In the genomic region with DNA sequence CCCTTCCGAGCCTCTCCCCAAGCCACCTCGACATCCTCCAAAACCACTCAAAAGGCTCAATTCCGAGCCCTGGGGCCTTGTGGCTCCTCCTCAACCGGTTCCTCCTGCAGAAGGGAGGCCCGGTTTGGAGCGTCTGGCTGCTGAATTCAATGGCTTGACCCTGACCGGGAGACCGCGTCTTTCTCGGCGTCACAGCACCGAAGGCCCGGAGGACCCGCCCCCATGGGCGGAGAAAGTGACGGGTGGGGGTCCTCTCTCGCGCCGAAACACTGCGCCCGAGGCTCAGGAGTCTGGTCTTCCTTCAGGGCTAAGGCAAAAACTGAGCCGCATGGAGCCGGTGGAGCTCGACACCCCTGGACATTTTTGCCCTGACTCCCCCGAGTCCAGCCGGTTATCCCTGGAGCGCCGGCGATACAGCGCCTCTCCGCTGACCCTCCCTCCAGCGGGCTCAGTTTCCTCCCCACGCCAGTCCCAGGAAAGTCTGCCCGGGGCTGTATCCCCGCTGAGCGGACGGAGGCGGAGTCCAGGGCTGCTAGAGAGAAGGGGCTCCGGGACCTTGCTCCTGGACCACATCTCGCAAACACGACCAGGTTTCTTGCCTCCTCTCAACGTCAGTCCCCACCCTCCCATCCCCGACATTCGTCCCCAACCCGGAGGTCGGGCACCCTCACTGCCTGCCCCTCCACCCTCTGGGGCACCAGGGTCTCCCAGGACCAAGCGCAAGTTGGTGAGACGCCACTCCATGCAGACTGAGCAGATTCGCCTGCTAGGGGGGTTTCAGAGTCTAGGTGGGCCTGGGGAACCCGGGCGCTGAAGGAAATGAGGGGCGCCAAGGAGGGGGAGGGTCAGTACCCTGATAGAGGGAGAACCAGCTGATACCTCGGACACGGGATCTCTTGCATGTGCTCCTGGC, we compare ENCODE assay signal across 8 mouse cellular contexts. TPM values are rescaled to one million over a fixed set of nuclear protein-coding genes. Genes with fewer than 3 reads are reported as not detected.
DNase-seq lines count a peak whose midpoint lies in the region; ATAC-seq and TF ChIP-seq lines count a peak whose summit lies in the region.

No protein-coding gene starts in this region.

- ATAC-seq in CD4-positive, CD25-positive, alpha-beta regulatory T cell, adult 4 months = no peak
- no peak for ATAC-seq in forebrain, embryonic 15.5 days (replicated peaks)

- peak overlapping the region; percentile 35 for H3K27ac ChIP-seq in brown adipose tissue, adult 24 weeks (replicated peaks; ENCODE audit: low read depth, low read length)
- peak overlapping the region; percentile 78 for H3K27ac ChIP-seq in forebrain, embryonic 15.5 days (replicated peaks)
- peak overlapping the region; percentile 87 for H3K27ac ChIP-seq in hindbrain, embryonic 10.5 days
- no peak overlapping the region for H3K27ac ChIP-seq in small intestine, adult 2 months (ENCODE audit: insufficient read depth, low read depth, low read length)

- peak; percentile 37 for DNase-seq in CD4-positive, CD25-positive, alpha-beta regulatory T cell, adult 2 months (ENCODE audit: low read depth, low spot score)
- DNase-seq in hindbrain, embryonic 10.5 days (ENCODE audit: low spot score) = peak; percentile 83
- DNase-seq in layer of hippocampus, postnatal 36 days = peak; percentile 56 to 65
- DNase-seq in lung, postnatal 25 days (ENCODE audit: low spot score) = peak; percentile 62

- no peaks in the 10 kb centered on the region for H3K36me3 ChIP-seq in forebrain, embryonic 15.5 days
- peaks cover 2% of the 10 kb centered on the region; the same call in 1 of the 2 replicates for H3K36me3 ChIP-seq in hindbrain, embryonic 10.5 days
- H3K36me3 ChIP-seq in small intestine, adult 2 months (ENCODE audit: control insufficient read depth, insufficient read depth, low read length) = no peaks in the 10 kb centered on the region

- no peak for TF ChIP-seq CTCF in small intestine, adult 2 months (IDR thresholded peaks at IDR 0.05; ENCODE audit: extremely low read depth, insufficient read length, insufficient replicate concordance, low read depth, low read length)

- H3K4me3 ChIP-seq in brown adipose tissue, adult 24 weeks (ENCODE audit: insufficient read depth, low read depth, low read length) = peak overlapping the region; percentile 56
- peak overlapping the region; percentile 55 for H3K4me3 ChIP-seq in forebrain, embryonic 15.5 days
- H3K4me3 ChIP-seq in hindbrain, embryonic 10.5 days = peak overlapping the region; percentile 59
- H3K4me3 ChIP-seq in small intestine, adult 2 months (ENCODE audit: low read depth, low read length) = peak overlapping the region; percentile 45

- peak overlapping the region; percentile 98 for H3K4me2 ChIP-seq in forebrain, embryonic 15.5 days (replicated peaks)

- H3K9me3 ChIP-seq in forebrain, embryonic 15.5 days = no peaks in the 10 kb centered on the region
- no peaks in the 10 kb centered on the region for H3K9me3 ChIP-seq in hindbrain, embryonic 10.5 days

- TF ChIP-seq POLR2A in small intestine, adult 2 months (IDR thresholded peaks at IDR 0.05; ENCODE audit: low read depth, low read length) = no peak; the same call in 1 of the 2 replicates

- H3K27me3 ChIP-seq in forebrain, embryonic 15.5 days = no peaks in the 10 kb centered on the region
- peaks cover 46% of the 10 kb centered on the region for H3K27me3 ChIP-seq in hindbrain, embryonic 10.5 days (ENCODE audit: insufficient read depth, poor library complexity, severe bottlenecking)
- peaks cover 47% of the 10 kb centered on the region for H3K27me3 ChIP-seq in small intestine, adult 2 months (ENCODE audit: control insufficient read depth, insufficient read depth, low read length)

- under 1% methylated on average over 52 of the region's 54 CpGs for WGBS in forebrain, embryonic 15.5 days
- WGBS in hindbrain, embryonic 10.5 days = under 1% methylated on average over 54 of the region's 54 CpGs
- 4% methylated on average over 54 of the region's 54 CpGs for WGBS in small intestine, adult 2 months

- peaks cover 3% of the 10 kb centered on the region for H3K4me1 ChIP-seq in brown adipose tissue, adult 24 weeks (ENCODE audit: control insufficient read depth, insufficient read depth, insufficient read length, low read length)
- peaks cover 69% of the 10 kb centered on the region for H3K4me1 ChIP-seq in forebrain, embryonic 15.5 days
- H3K4me1 ChIP-seq in hindbrain, embryonic 10.5 days (replicated peaks) = peaks cover 77% of the 10 kb centered on the region
- H3K4me1 ChIP-seq in small intestine, adult 2 months (ENCODE audit: control insufficient read depth, insufficient read depth, insufficient read length, low read length) = peaks cover 11% of the 10 kb centered on the region; the same call in 1 of the 2 replicates

- peak overlapping the region; percentile 70 for H3K9ac ChIP-seq in forebrain, embryonic 15.5 days (replicated peaks)

RNA-seq across cellular contexts. Expression of a gene that starts 2.0 kb away (rescaled TPM):
- not detected for polyA plus RNA-seq in CD4-positive, CD25-positive, alpha-beta regulatory T cell, adult 4 months (2017; shearing (Covaris generic))
- polyA plus RNA-seq in brown adipose tissue, adult 24 weeks (2012; ENCODE audit: insufficient read depth, insufficient read length, missing spikeins) = not detected in 2 replicates
- 12.5 and 13.4 TPM in 2 replicates for polyA plus RNA-seq in forebrain, embryonic 15.5 days (2015; fragmentation: Nextera tagmentation; extraction: Ambion mirVana)
- polyA plus RNA-seq in hindbrain, embryonic 10.5 days (2016; fragmentation: Nextera tagmentation; extraction: Ambion mirVana) = 0.92 and 1.5 TPM in 2 replicates
- total RNA-seq in layer of hippocampus, postnatal 36 days (2021) = 10 to 100 TPM; 49.9 to 51.5 TPM
- 0.44 and 0.63 TPM in 2 replicates for polyA plus RNA-seq in small intestine, adult 2 months (2012; rRNA removed)

RNA-seq across cellular contexts. Expression of a gene that starts 2.5 kb away (rescaled TPM):
- under 1 TPM; 0.41 to 0.77 TPM for polyA plus RNA-seq in CD4-positive, CD25-positive, alpha-beta regulatory T cell, adult 4 months (2017; shearing (Covaris generic))
- polyA plus RNA-seq in brown adipose tissue, adult 24 weeks (2012; ENCODE audit: insufficient read depth, insufficient read length, missing spikeins) = 10.0 and 11.0 TPM in 2 replicates
- 5.0 and 6.4 TPM in 2 replicates for polyA plus RNA-seq in forebrain, embryonic 15.5 days (2015; fragmentation: Nextera tagmentation; extraction: Ambion mirVana)
- polyA plus RNA-seq in hindbrain, embryonic 10.5 days (2016; fragmentation: Nextera tagmentation; extraction: Ambion mirVana) = 5.4 and 5.5 TPM in 2 replicates
- total RNA-seq in layer of hippocampus, postnatal 36 days (2021) = 10 to 100 TPM; 29.9 to 30.5 TPM
- 2.9 and 7.6 TPM in 2 replicates for polyA plus RNA-seq in small intestine, adult 2 months (2012; rRNA removed)

RNA-seq across cellular contexts. Expression of a gene that starts 4.4 kb away (rescaled TPM):
- polyA plus RNA-seq in CD4-positive, CD25-positive, alpha-beta regulatory T cell, adult 4 months (2017; shearing (Covaris generic)) = 10 to 100 TPM; 40.6 to 51.4 TPM
- polyA plus RNA-seq in brown adipose tissue, adult 24 weeks (2012; ENCODE audit: insufficient read depth, insufficient read length, missing spikeins) = 39.0 and 72.4 TPM in 2 replicates
- 42.4 and 45.3 TPM in 2 replicates for polyA plus RNA-seq in forebrain, embryonic 15.5 days (2015; fragmentation: Nextera tagmentation; extraction: Ambion mirVana)
- 25.3 and 29.4 TPM in 2 replicates for polyA plus RNA-seq in hindbrain, embryonic 10.5 days (2016; fragmentation: Nextera tagmentation; extraction: Ambion mirVana)
- total RNA-seq in layer of hippocampus, postnatal 36 days (2021) = 10 to 100 TPM; 32.4 to 34.2 TPM
- polyA plus RNA-seq in small intestine, adult 2 months (2012; rRNA removed) = 3.4 and 7.9 TPM in 2 replicates

RNA-seq across cellular contexts. Expression of a gene that starts 21.6 kb away (rescaled TPM):
- 1 to 10 TPM; 1.5 to 2.0 TPM for polyA plus RNA-seq in CD4-positive, CD25-positive, alpha-beta regulatory T cell, adult 4 months (2017; shearing (Covaris generic))
- polyA plus RNA-seq in brown adipose tissue, adult 24 weeks (2012; ENCODE audit: insufficient read depth, insufficient read length, missing spikeins) = not detected in 2 replicates
- 0.92 and 2.0 TPM in 2 replicates for polyA plus RNA-seq in forebrain, embryonic 15.5 days (2015; fragmentation: Nextera tagmentation; extraction: Ambion mirVana)
- polyA plus RNA-seq in hindbrain, embryonic 10.5 days (2016; fragmentation: Nextera tagmentation; extraction: Ambion mirVana) = 0.55 and 0.93 TPM in 2 replicates
- not detected for total RNA-seq in layer of hippocampus, postnatal 36 days (2021)
- polyA plus RNA-seq in small intestine, adult 2 months (2012; rRNA removed) = not detected in 2 replicates

RNA-seq across cellular contexts. Expression of a gene that starts 31.3 kb away (rescaled TPM):
- 100 to 1,000 TPM; 102 to 135 TPM for polyA plus RNA-seq in CD4-positive, CD25-positive, alpha-beta regulatory T cell, adult 4 months (2017; shearing (Covaris generic))
- 78.8 and 110 TPM in 2 replicates for polyA plus RNA-seq in brown adipose tissue, adult 24 weeks (2012; ENCODE audit: insufficient read depth, insufficient read length, missing spikeins)
- 132 and 144 TPM in 2 replicates for polyA plus RNA-seq in forebrain, embryonic 15.5 days (2015; fragmentation: Nextera tagmentation; extraction: Ambion mirVana)
- polyA plus RNA-seq in hindbrain, embryonic 10.5 days (2016; fragmentation: Nextera tagmentation; extraction: Ambion mirVana) = 185 and 210 TPM in 2 replicates
- total RNA-seq in layer of hippocampus, postnatal 36 days (2021) = 10 to 100 TPM; 50.8 to 58.4 TPM
- polyA plus RNA-seq in small intestine, adult 2 months (2012; rRNA removed) = 1.4 and 5.8 TPM in 2 replicates
